Mouse (Mus musculus) frontal cortex, adult 2 months (tissue): ENCODE results near the gene Nkx1-1. TPM values are rescaled to one million over a fixed set of nuclear protein-coding genes. Genes with fewer than 3 reads are reported as not detected.

Source experiments
- DNase-seq, 2 experiments: peaks; one replicate each; pipeline ENCODE4 v3.0.0; 2022; ENCODE audit warnings: low spot score in 1 of 2; ENCODE audit errors: extremely low spot score in 1 of 2
- polyA plus RNA-seq: library from polyadenylated mRNA; depleted of rRNA; stranded (reverse); fragments of >200 nt; gene quantifications from 2 replicates; pipeline ENCODE4 v1.2.3, GENCODE M21; 2012; rRNA removed

Nkx1-1 gene
- polyA plus RNA-seq, 1 experiment = not detected

DNA sequence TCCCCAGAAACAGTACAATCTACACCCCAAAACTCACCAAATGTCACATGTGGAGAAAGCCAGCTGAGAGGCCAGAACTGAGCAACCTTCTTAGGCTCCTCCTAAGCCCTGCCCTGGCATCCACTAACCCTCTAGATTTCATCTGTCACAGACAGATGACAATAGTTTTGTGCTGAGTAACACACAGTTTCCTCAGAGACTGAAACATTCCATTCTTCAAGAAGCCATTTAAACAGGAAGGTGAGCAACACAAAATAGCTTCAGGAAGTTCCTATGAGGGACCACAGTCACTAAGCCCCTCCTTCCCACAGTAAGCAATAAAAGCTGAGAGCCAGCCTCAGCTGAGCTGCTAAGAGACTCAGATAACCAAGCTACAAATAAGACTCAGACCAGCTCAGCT is 6.3 kb downstream of the Nkx1-1 start:
- no peak for DNase-seq

DNA sequence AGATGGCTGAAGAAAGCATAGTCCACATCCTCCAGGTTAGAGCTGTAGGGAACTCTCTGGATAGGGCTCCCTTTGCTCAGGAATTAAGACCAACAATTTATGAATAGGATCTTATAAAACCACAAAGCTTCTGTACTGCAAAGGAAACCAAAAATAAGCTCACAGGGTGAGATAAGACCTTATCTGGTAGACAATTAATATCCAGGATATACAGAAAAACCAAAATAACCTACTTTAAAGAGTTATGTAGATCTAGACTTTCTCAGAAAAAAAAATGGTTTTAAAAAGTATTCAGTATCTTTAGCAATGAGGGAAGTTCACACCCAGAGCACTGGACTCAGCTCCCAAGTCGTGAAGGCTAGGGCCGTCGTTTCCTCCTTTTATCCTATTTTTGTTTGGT is 13.5 kb downstream of the Nkx1-1 start:
- DNase-seq = no peak

DNA sequence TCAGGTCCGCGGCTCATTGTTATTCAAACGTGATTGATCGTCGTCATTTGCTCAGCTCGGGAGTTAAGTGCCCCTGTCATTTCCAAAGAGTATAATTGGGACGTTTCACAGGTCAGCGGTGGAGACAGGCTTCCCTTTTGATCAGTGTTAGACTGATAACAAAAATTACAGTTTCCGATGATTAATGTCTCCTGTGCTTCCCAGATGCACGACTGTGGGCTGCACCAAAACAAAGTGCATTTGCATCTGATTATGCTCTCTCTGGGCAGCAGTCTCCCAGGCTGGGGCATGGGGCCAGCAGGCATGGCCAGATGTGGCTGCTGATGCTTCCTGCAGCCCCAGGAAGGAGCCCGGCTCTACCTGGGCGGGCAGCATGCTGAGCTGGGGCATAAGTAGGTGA is 33.0 kb downstream of the Nkx1-1 start:
- DNase-seq = no peak

DNA sequence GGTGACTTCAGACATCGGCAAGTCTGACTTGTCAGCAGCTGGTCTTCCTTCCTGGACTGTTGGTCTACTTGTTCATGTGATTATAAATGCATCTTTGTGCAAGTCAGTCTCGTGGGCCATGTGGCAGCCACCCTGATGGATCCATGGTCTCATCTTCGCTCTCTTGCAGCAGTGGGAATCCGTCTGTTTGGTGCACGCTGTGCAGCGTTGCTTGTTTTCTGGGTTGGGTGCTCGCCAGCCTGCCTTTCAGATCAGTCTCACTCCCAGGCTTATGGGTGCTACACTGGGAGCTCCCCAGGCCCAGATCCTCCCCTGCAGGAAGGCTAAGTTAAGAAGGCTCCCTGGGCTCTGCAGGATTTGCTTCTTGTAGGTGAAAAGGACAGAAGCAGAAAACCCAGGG is 36.9 kb downstream of the Nkx1-1 start:
- no peak for DNase-seq

DNA sequence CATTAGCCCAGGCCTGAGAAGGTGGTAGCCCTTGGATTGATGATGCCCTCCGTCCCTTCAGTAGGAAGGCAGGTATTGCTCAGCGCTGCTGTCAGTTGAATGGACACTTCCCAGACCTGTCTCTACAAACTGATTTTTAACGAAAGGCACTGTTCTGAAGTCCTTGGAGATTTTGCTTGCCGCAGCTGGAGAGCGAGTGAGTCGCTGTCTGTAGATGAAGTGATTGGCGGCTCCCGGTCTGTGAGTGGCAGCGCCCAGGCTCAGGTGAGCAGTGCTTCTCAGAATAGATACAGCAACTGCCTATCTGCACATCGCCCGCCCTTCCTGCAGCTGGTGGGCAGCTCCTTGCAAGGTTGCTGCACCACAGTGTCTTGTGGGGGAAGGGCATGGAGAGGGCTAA is 38.1 kb downstream of the Nkx1-1 start:
- DNase-seq = no peak

DNA sequence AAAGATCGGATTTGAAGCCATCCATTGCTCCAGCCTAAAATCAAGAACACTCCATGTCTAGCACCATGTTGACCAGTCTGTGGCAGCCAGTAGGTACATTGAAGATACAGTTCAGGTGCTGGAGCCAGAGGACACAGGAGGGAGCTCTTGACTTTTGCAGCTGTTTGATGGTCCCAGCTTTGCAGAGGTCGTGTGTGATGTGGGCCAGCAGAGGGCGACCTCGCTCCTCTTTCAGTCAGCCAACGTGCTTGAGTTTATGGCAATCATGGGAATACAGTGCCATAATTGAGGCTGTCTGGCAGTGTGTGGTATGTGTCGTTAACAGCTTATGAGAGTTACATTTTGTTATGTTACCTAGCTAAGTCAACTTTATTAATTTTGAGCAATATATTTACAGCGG is 40.0 kb downstream of the Nkx1-1 start:
- DNase-seq = peak; percentile 63 to 93

DNA sequence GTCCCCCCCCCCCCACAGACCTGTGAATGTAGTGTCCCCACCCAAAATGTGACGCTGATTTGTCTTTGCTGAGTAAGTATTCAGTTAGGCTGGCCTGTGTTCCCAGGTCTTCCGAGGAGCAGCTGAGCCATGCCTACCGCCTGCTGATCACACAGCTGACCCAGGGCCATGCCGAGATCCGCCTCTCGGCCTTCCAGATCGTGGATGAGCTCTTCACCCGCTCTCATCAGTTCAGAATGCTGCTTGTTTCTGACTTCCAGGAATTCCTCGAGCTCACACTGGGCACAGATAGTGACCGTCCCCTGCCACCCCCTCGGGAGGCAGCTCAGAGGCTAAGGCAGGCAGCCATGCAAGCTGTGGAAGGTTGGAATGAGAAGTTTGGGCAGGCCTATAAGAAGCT is 46.2 kb downstream of the Nkx1-1 start:
- no peak for DNase-seq

Other genes with a start within 250 kb of the Nkx1-1 start
- gene Spon2, start 215.5 kb downstream of the Nkx1-1 start, polyA plus RNA-seq = 0.40 and 0.50 TPM in 2 replicates
- 243 and 263 TPM in 2 replicates for gene Ctbp1, start 159.0 kb downstream of the Nkx1-1 start, polyA plus RNA-seq
- gene Maea, start 98.5 kb downstream of the Nkx1-1 start, polyA plus RNA-seq = 102 and 113 TPM in 2 replicates
- gene Uvssa, start 55.4 kb downstream of the Nkx1-1 start, polyA plus RNA-seq = 5.7 and 7.6 TPM in 2 replicates
- gene Fam53a, start 195.7 kb upstream of the Nkx1-1 start, polyA plus RNA-seq = 18.8 and 20.1 TPM in 2 replicates
- gene Gm9903, start 195.9 kb upstream of the Nkx1-1 start, polyA plus RNA-seq = 0.61 and 0.72 TPM in 2 replicates
- gene Slbp, start 218.6 kb upstream of the Nkx1-1 start, polyA plus RNA-seq = 28.0 and 30.8 TPM in 2 replicates
- 8.4 and 9.1 TPM in 2 replicates for gene Tacc3, start 224.2 kb upstream of the Nkx1-1 start, polyA plus RNA-seq
- gene Tmem129, start 224.4 kb upstream of the Nkx1-1 start, polyA plus RNA-seq = 34.8 and 36.3 TPM in 2 replicates